Mouse (Mus musculus) liver, embryonic 15.5 days (tissue): ENCODE results near the gene Akap6. TPM values are rescaled to one million over a fixed set of nuclear protein-coding genes. Genes with fewer than 3 reads are reported as not detected.

Experiments
- ATAC-seq: fragments of 200-750 bp; cut with Nextera tagmentation; 2 replicates; pipeline ENCODE4 v1.8.0; 2017; ENCODE audit warnings: moderate number of reproducible peaks, mild to moderate bottlenecking, moderate library complexity; ENCODE audit not compliant: insufficient read depth
- H3K27ac ChIP-seq: fragments of 300-500 bp; sonication (generic); replicated peaks from 2 replicates; pipeline ENCODE4 v1.5.1; 2015; ENCODE audit warnings: mild to moderate bottlenecking, inconsistent platforms
- H3K27me3 ChIP-seq: fragments of 300-500 bp; sonication (generic); 2 replicates; pipeline ENCODE4 v1.6.1; 2015; ENCODE audit warnings: mild to moderate bottlenecking, inconsistent platforms
- H3K36me3 ChIP-seq: fragments of 300-500 bp; sonication (generic); replicated peaks from 2 replicates; pipeline ENCODE4 v1.6.1; 2015; ENCODE audit warnings: moderate library complexity, mild to moderate bottlenecking, inconsistent platforms
- H3K4me1 ChIP-seq: fragments of 300-500 bp; sonication (generic); replicated peaks from 2 replicates; pipeline ENCODE4 v1.6.1; 2015; ENCODE audit warnings: inconsistent platforms
- H3K4me2 ChIP-seq: fragments of 300-500 bp; sonication (generic); 2 replicates; pipeline ENCODE4 v1.6.1; 2015; ENCODE audit warnings: moderate library complexity, mild to moderate bottlenecking, inconsistent platforms
- H3K4me3 ChIP-seq: fragments of 300-500 bp; sonication (generic); replicated peaks from 2 replicates; pipeline ENCODE4 v1.5.1; 2015; ENCODE audit warnings: mild to moderate bottlenecking, inconsistent platforms
- H3K9ac ChIP-seq: fragments of 300-500 bp; sonication (generic); 2 replicates; pipeline ENCODE4 v1.6.1; 2015; ENCODE audit warnings: moderate library complexity, mild to moderate bottlenecking, inconsistent platforms
- H3K9me3 ChIP-seq: fragments of 300-500 bp; sonication (generic); replicated peaks from 2 replicates; pipeline ENCODE4 v1.6.1; 2016; ENCODE audit warnings: inconsistent platforms
- WGBS: fragments of 180-500 bp; shearing (Covaris S2); methylation state at CpG from one replicate; pipeline ENCODE4 v1.1.7; 2015; ENCODE audit warnings: mixed read lengths; ENCODE audit not compliant: insufficient replicate concordance; 5-methylcytosine and 5-hydroxymethylcytosine counted together
- polyA plus RNA-seq: library from polyadenylated mRNA; unstranded; fragments of >200 nt; fragmentation: Nextera tagmentation; extraction: Ambion mirVana; gene quantifications from 2 replicates; pipeline ENCODE4 v1.2.1, GENCODE M21; 2015

Gene Akap6
- polyA plus RNA-seq, 1 experiment from 2014 or later = 0.05 TPM

GRCm38 (mm10) chr12:53012336-53012735 lies 313.2 kb downstream of the Akap6 start:
- H3K9me3 ChIP-seq = no peaks in the 10 kb centered on the region
- no peaks in the 10 kb centered on the region for H3K36me3 ChIP-seq
- H3K9ac ChIP-seq = no peak overlapping the region
- no peak overlapping the region for H3K4me2 ChIP-seq
- H3K4me3 ChIP-seq = no peak overlapping the region
- no peak for ATAC-seq
- H3K4me1 ChIP-seq = no peaks in the 10 kb centered on the region
- no peak overlapping the region for H3K27ac ChIP-seq
- no peaks in the 10 kb centered on the region for H3K27me3 ChIP-seq
- 22% methylated on average over 3 of the region's 3 CpGs for WGBS

GRCm38 (mm10) chr12:53014539-53014938 lies 315.4 kb downstream of the Akap6 start:
- Histone ChIP-seq H3K9me3 (no peaks in the 10 kb centered on the region), H3K4me2 (no peak overlapping the region), H3K4me1 (no peaks in the 10 kb centered on the region), H3K27me3 (no peaks in the 10 kb centered on the region), H3K4me3 (no peak overlapping the region), H3K36me3 (no peaks in the 10 kb centered on the region), H3K9ac (no peak overlapping the region), H3K27ac (no peak overlapping the region)
- no peak for ATAC-seq
- WGBS = 47% methylated on average over 6 of the region's 6 CpGs

- no peak overlapping the region for H3K4me3 ChIP-seq
- H3K9me3 ChIP-seq = no peaks in the 10 kb centered on the region
- H3K36me3 ChIP-seq = no peaks in the 10 kb centered on the region
- ATAC-seq = no peak
- H3K27ac ChIP-seq = no peak overlapping the region
- H3K27me3 ChIP-seq = no peaks in the 10 kb centered on the region
- 61% methylated on average over 9 of the region's 9 CpGs for WGBS
- no peak overlapping the region for H3K9ac ChIP-seq
- no peaks in the 10 kb centered on the region for H3K4me1 ChIP-seq
- no peak overlapping the region for H3K4me2 ChIP-seq
Measured at GRCm38 (mm10) chr12:53024575-53025246, 325.5 kb downstream of the Akap6 start.

DNA sequence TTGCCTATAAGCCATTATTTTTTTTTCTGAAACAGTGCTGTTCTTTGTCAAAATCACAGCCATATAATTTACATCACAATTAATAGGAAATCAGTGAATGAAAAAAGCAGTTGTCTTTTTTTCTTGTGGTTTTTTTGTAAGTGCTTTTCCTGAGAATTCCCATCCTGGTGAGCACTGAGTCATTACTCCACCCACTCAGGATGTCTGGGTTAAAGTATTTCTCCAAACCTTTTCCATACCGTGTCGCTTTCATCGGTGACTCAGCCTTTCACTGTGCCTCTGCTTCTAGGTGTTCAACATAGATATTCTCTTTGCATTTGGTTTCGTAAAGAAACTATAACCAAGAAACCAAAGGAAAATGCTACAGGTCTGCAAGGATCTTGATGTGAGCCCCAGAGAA lies 328.1 kb downstream of the Akap6 start:
- Histone ChIP-seq H3K27ac (no peak overlapping the region), H3K9me3 (no peaks in the 10 kb centered on the region), H3K4me1 (no peaks in the 10 kb centered on the region), H3K36me3 (no peaks in the 10 kb centered on the region), H3K4me3 (no peak overlapping the region), H3K27me3 (no peaks in the 10 kb centered on the region), H3K9ac (no peak overlapping the region), H3K4me2 (no peak overlapping the region)
- 57% methylated on average over 4 of the region's 4 CpGs for WGBS
- no peak for ATAC-seq

DNA sequence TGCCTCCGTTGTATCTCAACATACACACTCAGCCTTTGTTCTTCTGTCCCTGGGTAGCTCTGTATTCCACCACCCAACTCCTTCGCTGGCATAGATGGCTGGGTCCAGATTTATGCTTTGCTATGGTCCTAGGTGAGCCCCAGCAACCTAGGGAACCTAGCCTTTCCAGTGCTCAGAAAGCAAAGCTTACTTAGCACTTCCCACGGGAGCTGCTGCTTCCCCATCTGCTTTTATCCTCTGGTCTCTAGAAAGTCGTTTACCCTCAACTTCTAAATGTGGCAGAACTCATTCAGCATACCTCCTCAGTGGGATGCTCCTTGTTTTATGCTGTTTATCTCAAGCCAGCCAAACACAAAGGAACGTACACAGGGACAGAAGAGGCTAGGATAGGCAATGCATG lies 329.7 kb downstream of the Akap6 start:
- H3K36me3 ChIP-seq = no peaks in the 10 kb centered on the region
- no peak overlapping the region for H3K4me3 ChIP-seq
- no peaks in the 10 kb centered on the region for H3K4me1 ChIP-seq
- WGBS = 37% methylated on average over 5 of the region's 5 CpGs
- ATAC-seq = no peak
- H3K4me2 ChIP-seq = no peak overlapping the region
- no peak overlapping the region for H3K27ac ChIP-seq
- H3K27me3 ChIP-seq = no peaks in the 10 kb centered on the region
- H3K9me3 ChIP-seq = no peaks in the 10 kb centered on the region
- no peak overlapping the region for H3K9ac ChIP-seq

DNA sequence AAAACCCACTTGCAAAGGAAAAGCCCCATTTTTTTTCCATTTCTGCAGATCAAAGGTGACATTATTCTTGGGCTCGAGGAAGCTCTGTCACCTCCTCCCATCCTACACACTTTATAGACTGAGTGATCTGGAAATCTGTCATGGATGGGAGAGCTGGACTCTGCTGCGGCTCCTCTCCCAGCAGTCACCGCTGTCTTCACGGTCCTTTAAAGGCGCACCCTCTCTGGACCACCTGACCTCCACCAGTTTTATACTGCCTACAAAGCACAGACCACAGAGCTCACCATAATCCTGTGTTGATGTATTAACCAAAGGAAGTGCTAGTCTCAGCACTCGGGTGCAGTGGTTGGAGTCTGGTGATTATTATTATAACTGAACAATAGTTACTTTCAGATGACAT lies 330.7 kb downstream of the Akap6 start:
- H3K4me1 ChIP-seq = no peaks in the 10 kb centered on the region
- no peaks in the 10 kb centered on the region for H3K36me3 ChIP-seq
- no peaks in the 10 kb centered on the region for H3K9me3 ChIP-seq
- H3K4me3 ChIP-seq = no peak overlapping the region
- H3K27me3 ChIP-seq = no peaks in the 10 kb centered on the region
- no peak overlapping the region for H3K9ac ChIP-seq
- no peak overlapping the region for H3K4me2 ChIP-seq
- H3K27ac ChIP-seq = no peak overlapping the region
- WGBS = 69% methylated on average over 6 of the region's 6 CpGs
- ATAC-seq = no peak

DNA sequence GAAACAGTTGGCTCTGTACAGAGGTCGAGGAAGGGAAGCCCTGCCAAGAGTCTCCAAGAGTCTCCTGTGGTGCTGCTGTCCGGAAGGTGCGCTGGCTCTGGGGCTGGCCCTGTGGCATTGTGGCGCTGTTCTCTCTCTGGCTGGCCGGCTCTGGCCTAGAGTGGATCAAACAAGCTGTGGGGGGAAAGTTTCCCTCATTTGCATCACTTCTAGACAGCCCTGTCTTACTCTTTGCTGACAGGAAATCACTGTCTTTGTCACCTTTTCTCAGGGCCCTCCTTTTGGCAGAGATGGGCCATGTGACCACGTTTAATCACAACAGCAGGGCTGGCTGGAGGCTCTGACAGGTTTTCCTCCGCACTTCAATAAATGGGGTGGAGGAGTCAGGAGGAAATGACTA lies 333.6 kb downstream of the Akap6 start:
- 25% methylated on average over 7 of the region's 7 CpGs for WGBS
- no peak overlapping the region for H3K9ac ChIP-seq
- no peaks in the 10 kb centered on the region for H3K36me3 ChIP-seq
- H3K27me3 ChIP-seq = no peaks in the 10 kb centered on the region
- ATAC-seq = no peak
- no peak overlapping the region for H3K4me2 ChIP-seq
- no peak overlapping the region for H3K4me3 ChIP-seq
- H3K9me3 ChIP-seq = no peaks in the 10 kb centered on the region
- no peak overlapping the region for H3K27ac ChIP-seq
- H3K4me1 ChIP-seq = no peaks in the 10 kb centered on the region

DNA sequence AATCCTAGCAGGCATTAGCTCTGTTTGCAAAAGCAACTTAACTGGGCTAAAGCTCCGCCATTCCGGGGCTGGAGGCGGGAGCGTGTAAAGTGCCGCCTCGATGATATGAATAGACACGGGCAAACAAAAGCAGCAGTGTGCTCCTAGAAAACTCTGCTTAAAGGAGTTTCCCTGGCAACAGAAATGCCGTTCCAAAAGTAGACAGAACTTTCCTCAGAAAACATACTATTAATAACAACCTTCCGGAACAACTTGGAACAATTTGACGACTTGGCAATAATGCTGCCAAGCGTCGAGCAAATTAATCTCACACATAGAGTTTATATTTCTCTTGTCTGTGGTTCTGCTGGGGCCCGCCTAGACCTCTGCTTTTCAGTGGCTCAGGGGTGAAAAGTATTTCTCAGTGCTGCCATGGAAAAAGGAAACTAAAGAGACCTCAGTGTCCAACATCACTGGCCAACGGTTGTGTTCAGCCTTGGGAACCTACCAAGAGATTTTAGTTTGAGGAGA lies 334.3 kb downstream of the Akap6 start:
- no peaks in the 10 kb centered on the region for H3K9me3 ChIP-seq
- H3K4me3 ChIP-seq = no peak overlapping the region
- H3K4me2 ChIP-seq = no peak overlapping the region
- no peaks in the 10 kb centered on the region for H3K27me3 ChIP-seq
- no peak for ATAC-seq
- WGBS = 68% methylated on average over 14 of the region's 14 CpGs
- H3K9ac ChIP-seq = no peak overlapping the region
- H3K27ac ChIP-seq = no peak overlapping the region
- no peaks in the 10 kb centered on the region for H3K36me3 ChIP-seq
- no peaks in the 10 kb centered on the region for H3K4me1 ChIP-seq

DNA sequence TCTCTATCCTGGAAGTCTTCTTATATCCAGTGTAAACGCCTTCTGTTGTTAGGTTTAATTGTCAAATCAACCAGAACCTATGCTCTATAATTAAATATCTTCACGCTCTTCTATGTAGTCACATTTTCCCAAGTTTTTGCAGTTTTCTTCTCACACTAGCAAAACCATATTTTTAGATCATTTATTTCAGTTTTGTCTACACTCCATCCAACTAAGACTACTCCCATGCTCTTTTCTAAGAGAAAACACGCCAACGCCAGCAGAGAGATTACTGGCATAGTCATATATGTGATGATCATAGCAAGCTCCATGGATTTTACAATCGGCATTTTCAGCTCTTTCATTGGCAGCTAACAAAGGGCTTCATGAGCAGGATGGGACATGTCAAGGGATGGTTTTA lies 341.5 kb downstream of the Akap6 start:
- WGBS = 65% methylated on average over 5 of the region's 5 CpGs
- H3K27ac ChIP-seq = no peak overlapping the region
- H3K9me3 ChIP-seq = no peaks in the 10 kb centered on the region
- no peaks in the 10 kb centered on the region for H3K36me3 ChIP-seq
- no peaks in the 10 kb centered on the region for H3K4me1 ChIP-seq
- no peak overlapping the region for H3K4me2 ChIP-seq
- ATAC-seq = no peak
- H3K27me3 ChIP-seq = no peaks in the 10 kb centered on the region
- H3K4me3 ChIP-seq = no peak overlapping the region
- H3K9ac ChIP-seq = no peak overlapping the region

GRCm38 (mm10) chr12:53042739-53043138 lies 343.6 kb downstream of the Akap6 start:
- Histone ChIP-seq H3K36me3 (no peaks in the 10 kb centered on the region), H3K9ac (no peak overlapping the region), H3K9me3 (no peaks in the 10 kb centered on the region), H3K4me2 (no peak overlapping the region), H3K4me1 (no peaks in the 10 kb centered on the region), H3K27me3 (no peaks in the 10 kb centered on the region), H3K27ac (no peak overlapping the region), H3K4me3 (no peak overlapping the region)
- no peak for ATAC-seq
- 23% methylated on average over 5 of the region's 5 CpGs for WGBS

GRCm38 (mm10) chr12:53057606-53058005 lies 358.4 kb downstream of the Akap6 start:
- no peak overlapping the region for H3K27ac ChIP-seq
- H3K4me3 ChIP-seq = no peak overlapping the region
- H3K4me1 ChIP-seq = no peaks in the 10 kb centered on the region
- no peaks in the 10 kb centered on the region for H3K27me3 ChIP-seq
- no peaks in the 10 kb centered on the region for H3K36me3 ChIP-seq
- H3K9ac ChIP-seq = no peak overlapping the region
- ATAC-seq = no peak
- H3K4me2 ChIP-seq = no peak overlapping the region
- 80% methylated on average over 7 of the region's 7 CpGs for WGBS
- H3K9me3 ChIP-seq = no peaks in the 10 kb centered on the region

DNA sequence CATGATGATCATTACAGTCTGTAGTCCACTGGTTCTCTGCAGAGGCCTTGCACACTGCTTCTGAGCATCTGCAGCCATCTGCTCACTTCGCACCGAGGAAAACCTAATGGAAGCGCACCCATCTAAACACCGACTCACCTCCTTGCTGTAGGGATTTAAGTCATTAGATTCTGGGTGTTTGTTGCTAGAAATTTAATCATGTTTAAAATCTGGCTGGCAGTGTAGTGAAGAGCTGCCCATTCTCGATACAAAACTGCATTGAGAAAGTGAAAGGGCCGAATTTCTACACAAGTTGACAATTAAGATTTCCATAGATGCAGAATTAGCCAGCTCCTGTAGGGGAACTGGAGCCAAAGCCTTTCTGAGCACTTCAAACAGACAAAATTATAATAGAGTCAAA lies 361.7 kb downstream of the Akap6 start:
- Histone ChIP-seq H3K27me3 (no peaks in the 10 kb centered on the region), H3K4me2 (no peak overlapping the region), H3K4me3 (no peak overlapping the region), H3K4me1 (no peaks in the 10 kb centered on the region), H3K9me3 (no peaks in the 10 kb centered on the region), H3K36me3 (no peaks in the 10 kb centered on the region), H3K9ac (no peak overlapping the region), H3K27ac (no peak overlapping the region)
- WGBS = 68% methylated on average over 6 of the region's 6 CpGs
- no peak for ATAC-seq
